Mouse (Mus musculus) kidney, adult 2 months (tissue): Measurements from ENCODE around the gene Pnpla1.

Experiments used
- CTCF ChIP-seq: fragments of 200-500 bp; conservative IDR thresholded peaks from 2 replicates; pipeline ENCODE4 v1.5.1; 2011; ENCODE audit warnings: low read depth, mild to moderate bottlenecking, control low read depth, low read length, moderate library complexity, mixed read lengths; ENCODE audit not compliant: insufficient read depth, insufficient read length
- POLR2A ChIP-seq: fragments of 200-500 bp; IDR thresholded peaks from one replicate; pipeline ENCODE4 v1.6.1; 2011; ENCODE audit warnings: low read depth, low read length, control low read depth

DNA sequence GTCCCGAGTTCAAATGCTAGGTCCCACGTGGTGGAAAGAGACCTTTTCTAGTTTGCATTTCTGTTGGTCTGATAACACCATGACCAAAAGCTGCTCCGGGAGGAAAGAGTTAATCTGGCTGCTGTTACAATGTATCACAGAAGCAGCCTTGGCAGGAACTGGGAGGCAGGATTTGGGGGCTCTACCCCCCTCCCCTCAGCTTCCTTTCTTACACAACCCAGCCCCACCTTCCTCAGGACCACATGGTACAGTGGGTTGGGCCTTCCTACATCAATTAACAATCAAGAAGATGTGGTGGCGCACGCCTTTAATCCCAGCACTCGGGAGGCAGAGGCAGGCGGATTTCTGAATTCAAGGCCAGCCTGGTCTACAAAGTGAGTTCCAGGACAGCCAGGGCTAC, 3.8 kb upstream of the Pnpla1 start:
- TF ChIP-seq CTCF (no peak), POLR2A (no peak)
